Mouse (Mus musculus): ENCODE measurements at regions not wholly inside any gene's neighbourhood (a gene's known extent, or its start where the extent isn't known, plus 50 kb on each side); places are given as distances from the start of the nearest gene placed in this dataset.

DNA sequence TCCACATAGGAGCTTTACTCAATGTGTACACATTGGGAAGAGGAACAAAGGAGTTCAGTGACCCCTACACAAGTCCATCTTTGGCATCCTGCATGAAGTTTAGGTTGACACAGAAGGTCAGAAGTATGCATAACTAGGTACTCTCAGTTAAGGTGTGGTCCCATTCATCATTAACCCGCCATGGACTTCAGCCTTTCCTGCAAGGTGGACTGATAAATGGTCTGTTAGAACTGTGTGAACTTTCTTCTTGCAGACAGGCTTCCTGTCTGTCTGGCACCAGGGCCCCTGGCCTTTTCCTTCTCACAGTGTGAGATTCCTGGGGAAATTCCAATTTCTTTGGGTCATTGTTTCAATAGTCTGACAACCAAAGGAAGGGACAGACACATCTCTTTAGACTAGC lies 121.5 kb upstream of the Egfl6 start:
- no peak for DNase-seq
- TF ChIP-seq POLR2A (IDR thresholded peaks at IDR 0.05; ENCODE audit: control insufficient read depth, extremely low read depth, insufficient read depth, low read length, poor library complexity): no peak
- TF ChIP-seq CTCF (IDR thresholded peaks at IDR 0.05; ENCODE audit: borderline replicate concordance, control insufficient read depth, extremely low read depth, insufficient read depth, low read length, poor library complexity): no peak
- Histone ChIP-seq H3K4me1 (replicated peaks; ENCODE audit: control insufficient read depth, insufficient read depth, low read length) (no peaks in the 10 kb centered on the region), H3K4me3 (ENCODE audit: control insufficient read depth, insufficient read depth, low read length) (no peak overlapping the region), H3K27ac (ENCODE audit: control insufficient read depth, insufficient read depth, low read length) (no peak overlapping the region), H3K27me3 (ENCODE audit: control insufficient read depth, insufficient read depth, low read length) (no peaks in the 10 kb centered on the region), H3K36me3 (ENCODE audit: control insufficient read depth, insufficient read depth, low read length) (no peaks in the 10 kb centered on the region)
- 93% methylated on average over 1 of the region's 1 CpGs for WGBS

GRCm38 (mm10) chrX:166704311-166704710 lies 118.8 kb upstream of the Egfl6 start:
- H3K27me3 ChIP-seq (ENCODE audit: control insufficient read depth, insufficient read depth, low read length): no peaks in the 10 kb centered on the region
- WGBS: 98% methylated on average over 2 of the region's 2 CpGs
- no peak overlapping the region for H3K4me3 ChIP-seq (ENCODE audit: control insufficient read depth, insufficient read depth, low read length)
- no peaks in the 10 kb centered on the region for H3K4me1 ChIP-seq (replicated peaks; ENCODE audit: control insufficient read depth, insufficient read depth, low read length)
- no peaks in the 10 kb centered on the region for H3K36me3 ChIP-seq (ENCODE audit: control insufficient read depth, insufficient read depth, low read length)
- DNase-seq: no peak
- H3K27ac ChIP-seq (ENCODE audit: control insufficient read depth, insufficient read depth, low read length): no peak overlapping the region
- TF ChIP-seq CTCF (IDR thresholded peaks at IDR 0.05; ENCODE audit: borderline replicate concordance, control insufficient read depth, extremely low read depth, insufficient read depth, low read length, poor library complexity) (no peak), POLR2A (IDR thresholded peaks at IDR 0.05; ENCODE audit: control insufficient read depth, extremely low read depth, insufficient read depth, low read length, poor library complexity) (no peak)

- H3K4me1 ChIP-seq (replicated peaks; ENCODE audit: control insufficient read depth, insufficient read depth, low read length): peaks cover under 1% of the 10 kb centered on the region; the same call in 1 of the 2 replicates
- WGBS: 54% methylated on average over 3 of the region's 3 CpGs
- no peak overlapping the region for H3K27ac ChIP-seq (ENCODE audit: control insufficient read depth, insufficient read depth, low read length)
- DNase-seq: no peak
- H3K27me3 ChIP-seq (ENCODE audit: control insufficient read depth, insufficient read depth, low read length): no peaks in the 10 kb centered on the region
- no peak overlapping the region for H3K4me3 ChIP-seq (ENCODE audit: control insufficient read depth, insufficient read depth, low read length)
- TF ChIP-seq CTCF (IDR thresholded peaks at IDR 0.05; ENCODE audit: borderline replicate concordance, control insufficient read depth, extremely low read depth, insufficient read depth, low read length, poor library complexity) (no peak), POLR2A (IDR thresholded peaks at IDR 0.05; ENCODE audit: control insufficient read depth, extremely low read depth, insufficient read depth, low read length, poor library complexity) (no peak)
- H3K36me3 ChIP-seq (ENCODE audit: control insufficient read depth, insufficient read depth, low read length): no peaks in the 10 kb centered on the region
Observed at GRCm38 (mm10) chrX:166694219-166694618, 108.7 kb upstream of the Egfl6 start.

GRCm38 (mm10) chrX:166688779-166689178 lies 103.3 kb upstream of the Egfl6 start:
- peaks cover 7% of the 10 kb centered on the region for H3K4me1 ChIP-seq (replicated peaks; ENCODE audit: control insufficient read depth, insufficient read depth, low read length)
- no peaks in the 10 kb centered on the region for H3K36me3 ChIP-seq (ENCODE audit: control insufficient read depth, insufficient read depth, low read length)
- WGBS: 79% methylated on average over 3 of the region's 3 CpGs
- H3K27ac ChIP-seq (ENCODE audit: control insufficient read depth, insufficient read depth, low read length): peak overlapping the region; percentile 21; the same call in 1 of the 2 replicates
- DNase-seq: peak; percentile 18
- TF ChIP-seq CTCF (IDR thresholded peaks at IDR 0.05; ENCODE audit: borderline replicate concordance, control insufficient read depth, extremely low read depth, insufficient read depth, low read length, poor library complexity): no peak
- no peak for TF ChIP-seq POLR2A (IDR thresholded peaks at IDR 0.05; ENCODE audit: control insufficient read depth, extremely low read depth, insufficient read depth, low read length, poor library complexity)
- H3K27me3 ChIP-seq (ENCODE audit: control insufficient read depth, insufficient read depth, low read length): no peaks in the 10 kb centered on the region
- no peak overlapping the region for H3K4me3 ChIP-seq (ENCODE audit: control insufficient read depth, insufficient read depth, low read length)

DNA sequence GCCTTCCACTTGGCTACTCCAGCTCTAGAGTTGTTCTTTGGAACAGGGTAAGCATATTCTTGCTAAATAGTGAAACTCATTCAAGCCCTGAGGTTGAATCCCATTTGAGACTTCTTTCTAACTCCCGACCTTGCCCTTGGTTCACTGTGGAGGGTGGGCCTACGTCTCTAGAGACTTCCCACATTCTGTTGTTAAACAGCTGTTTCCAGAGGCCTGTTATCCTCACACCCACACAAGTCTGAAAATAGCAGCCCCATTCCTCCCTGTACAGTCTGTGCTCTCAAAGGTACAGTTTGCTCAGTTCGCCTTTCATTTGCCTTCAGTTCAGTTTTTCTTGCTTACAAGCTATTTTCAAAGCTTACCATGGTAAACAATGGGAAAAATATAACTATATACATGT lies 87.9 kb upstream of the Egfl6 start:
- WGBS: 86% methylated on average over 3 of the region's 3 CpGs
- H3K4me3 ChIP-seq (ENCODE audit: control insufficient read depth, insufficient read depth, low read length): no peak overlapping the region
- H3K27ac ChIP-seq (ENCODE audit: control insufficient read depth, insufficient read depth, low read length): no peak overlapping the region
- no peaks in the 10 kb centered on the region for H3K27me3 ChIP-seq (ENCODE audit: control insufficient read depth, insufficient read depth, low read length)
- TF ChIP-seq CTCF (IDR thresholded peaks at IDR 0.05; ENCODE audit: borderline replicate concordance, control insufficient read depth, extremely low read depth, insufficient read depth, low read length, poor library complexity) (no peak), POLR2A (IDR thresholded peaks at IDR 0.05; ENCODE audit: control insufficient read depth, extremely low read depth, insufficient read depth, low read length, poor library complexity) (no peak)
- no peak for DNase-seq
- no peaks in the 10 kb centered on the region for H3K4me1 ChIP-seq (replicated peaks; ENCODE audit: control insufficient read depth, insufficient read depth, low read length)
- H3K36me3 ChIP-seq (ENCODE audit: control insufficient read depth, insufficient read depth, low read length): no peaks in the 10 kb centered on the region

- no peak for DNase-seq
- no peaks in the 10 kb centered on the region for H3K36me3 ChIP-seq (ENCODE audit: control insufficient read depth, insufficient read depth, low read length)
- H3K4me1 ChIP-seq (replicated peaks; ENCODE audit: control insufficient read depth, insufficient read depth, low read length): no peaks in the 10 kb centered on the region
- H3K4me3 ChIP-seq (ENCODE audit: control insufficient read depth, insufficient read depth, low read length): no peak overlapping the region
- WGBS: 100% methylated on average over 1 of the region's 1 CpGs
- no peak for TF ChIP-seq CTCF (IDR thresholded peaks at IDR 0.05; ENCODE audit: borderline replicate concordance, control insufficient read depth, extremely low read depth, insufficient read depth, low read length, poor library complexity)
- no peak for TF ChIP-seq POLR2A (IDR thresholded peaks at IDR 0.05; ENCODE audit: control insufficient read depth, extremely low read depth, insufficient read depth, low read length, poor library complexity)
- no peak overlapping the region for H3K27ac ChIP-seq (ENCODE audit: control insufficient read depth, insufficient read depth, low read length)
- H3K27me3 ChIP-seq (ENCODE audit: control insufficient read depth, insufficient read depth, low read length): no peaks in the 10 kb centered on the region
Observed at GRCm38 (mm10) chrX:166672617-166673016, 87.1 kb upstream of the Egfl6 start.

DNA sequence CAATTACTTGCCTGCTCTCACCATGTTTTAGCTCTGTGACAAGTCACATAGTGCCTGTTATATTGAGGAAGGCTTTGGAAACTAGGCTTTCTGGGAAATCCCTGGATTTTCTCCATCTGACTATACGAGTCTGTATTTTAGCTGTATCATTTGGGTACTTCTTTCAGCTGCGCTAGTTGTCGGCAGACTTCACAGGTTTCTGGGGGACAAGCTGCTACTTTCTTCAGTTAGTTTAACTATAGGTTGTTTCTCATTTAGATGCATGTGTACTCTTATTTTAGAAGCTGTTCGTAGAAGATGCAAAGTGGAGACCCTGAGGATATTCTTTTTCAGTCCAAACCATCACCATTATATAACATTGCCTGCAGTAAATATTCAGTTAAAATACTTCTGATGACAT lies 86.3 kb upstream of the Egfl6 start:
- WGBS: 96% methylated on average over 4 of the region's 4 CpGs
- no peak for TF ChIP-seq POLR2A (IDR thresholded peaks at IDR 0.05; ENCODE audit: control insufficient read depth, extremely low read depth, insufficient read depth, low read length, poor library complexity)
- no peak for TF ChIP-seq CTCF (IDR thresholded peaks at IDR 0.05; ENCODE audit: borderline replicate concordance, control insufficient read depth, extremely low read depth, insufficient read depth, low read length, poor library complexity)

More for the DNA sequence above, 86.3 kb upstream of the Egfl6 start:
- no peak for DNase-seq
- Histone ChIP-seq H3K27ac (ENCODE audit: control insufficient read depth, insufficient read depth, low read length) (no peak overlapping the region), H3K4me1 (replicated peaks; ENCODE audit: control insufficient read depth, insufficient read depth, low read length) (no peaks in the 10 kb centered on the region), H3K4me3 (ENCODE audit: control insufficient read depth, insufficient read depth, low read length) (no peak overlapping the region), H3K36me3 (ENCODE audit: control insufficient read depth, insufficient read depth, low read length) (no peaks in the 10 kb centered on the region), H3K27me3 (ENCODE audit: control insufficient read depth, insufficient read depth, low read length) (no peaks in the 10 kb centered on the region)

All from thymus, adult 2 months (tissue).